Mouse (Mus musculus) lung, embryonic 16.5 days (tissue): Measurements from ENCODE around the gene Olfr220. TPM values are rescaled to one million over a fixed set of nuclear protein-coding genes. Genes with fewer than 3 reads are reported as not detected.

Source experiments
- ATAC-seq: fragments of 200-750 bp; cut with Nextera tagmentation; 2 replicates; pipeline ENCODE4 v1.8.0; 2017; ENCODE audit warnings: low read depth, mild to moderate bottlenecking, moderate library complexity
- H3K27ac ChIP-seq: fragments of 300-500 bp; sonication (generic); 2 replicates; pipeline ENCODE4 v1.5.1; 2014; ENCODE audit warnings: mild to moderate bottlenecking, control low read depth, low read length
- H3K27me3 ChIP-seq: fragments of 300-500 bp; sonication (generic); 2 replicates; pipeline ENCODE4 v1.6.1; 2014; ENCODE audit warnings: low read depth, low read length, mixed read lengths; ENCODE audit not compliant: control insufficient read depth, insufficient read depth
- H3K36me3 ChIP-seq: fragments of 300-500 bp; sonication (generic); 2 replicates; pipeline ENCODE4 v1.6.1; 2014; ENCODE audit warnings: low read length; ENCODE audit not compliant: control insufficient read depth, insufficient read depth
- H3K4me1 ChIP-seq: fragments of 300-500 bp; sonication (generic); replicated peaks from 2 replicates; pipeline ENCODE4 v1.6.1; 2014; ENCODE audit warnings: low read length, mixed read lengths; ENCODE audit not compliant: control insufficient read depth, insufficient read depth
- H3K4me2 ChIP-seq: fragments of 300-500 bp; sonication (generic); 2 replicates; pipeline ENCODE4 v1.6.1; 2014; ENCODE audit warnings: low read depth, low read length, control low read depth
- H3K4me3 ChIP-seq: fragments of 300-500 bp; sonication (generic); 2 replicates; pipeline ENCODE4 v1.5.1; 2014; ENCODE audit warnings: mild to moderate bottlenecking, low read length, control low read depth
- H3K9ac ChIP-seq: fragments of 300-500 bp; sonication (generic); 2 replicates; pipeline ENCODE4 v1.6.1; 2014; ENCODE audit warnings: low read length, control low read depth
- H3K9me3 ChIP-seq: fragments of 300-500 bp; sonication (generic); 2 replicates; pipeline ENCODE4 v1.6.1; 2016; ENCODE audit warnings: low read length; ENCODE audit not compliant: control insufficient read depth
- WGBS: fragments of 180-500 bp; shearing (Covaris S2); extraction: QIAGEN DNeasy Blood & Tissue Kit; methylation state at CpG from one replicate; pipeline ENCODE4 v1.1.7; 2014; 5-methylcytosine and 5-hydroxymethylcytosine counted together
- polyA plus RNA-seq: library from polyadenylated mRNA; unstranded; fragments of >200 nt; fragmentation: Nextera tagmentation; extraction: Ambion mirVana; gene quantifications from 2 replicates; pipeline ENCODE4 v1.2.1, GENCODE M21; 2015

The Olfr220 gene
- polyA plus RNA-seq, 1 experiment from 2014 or later = not detected

DNA sequence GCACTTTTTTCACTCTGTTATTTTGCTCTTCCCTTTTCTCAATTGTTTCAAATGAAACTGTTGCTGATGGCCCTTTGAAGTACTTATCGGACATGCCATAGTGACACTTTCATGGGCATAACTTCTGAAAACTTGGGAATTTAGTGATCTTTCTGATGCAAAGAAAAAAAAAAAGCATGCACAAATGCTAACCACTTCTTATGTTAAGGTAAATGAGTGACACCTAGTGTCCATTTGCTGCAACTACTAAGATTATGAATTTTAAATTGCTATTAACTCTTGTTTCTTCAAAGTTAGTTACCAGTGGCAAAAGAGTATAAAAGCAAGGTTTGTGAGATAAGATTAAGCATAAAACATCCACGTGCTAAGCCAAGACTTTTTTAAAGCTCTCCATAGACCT is 24.4 kb downstream of the Olfr220 start:
- H3K4me2 ChIP-seq = no peak overlapping the region
- H3K27me3 ChIP-seq = no peaks in the 10 kb centered on the region
- H3K4me1 ChIP-seq = no peaks in the 10 kb centered on the region
- no peak for ATAC-seq
- no peak overlapping the region for H3K4me3 ChIP-seq
- H3K36me3 ChIP-seq = no peaks in the 10 kb centered on the region
- no peaks in the 10 kb centered on the region for H3K9me3 ChIP-seq
- 25% methylated on average over 2 of the region's 2 CpGs for WGBS
- H3K9ac ChIP-seq = no peak overlapping the region
- no peak overlapping the region for H3K27ac ChIP-seq

DNA sequence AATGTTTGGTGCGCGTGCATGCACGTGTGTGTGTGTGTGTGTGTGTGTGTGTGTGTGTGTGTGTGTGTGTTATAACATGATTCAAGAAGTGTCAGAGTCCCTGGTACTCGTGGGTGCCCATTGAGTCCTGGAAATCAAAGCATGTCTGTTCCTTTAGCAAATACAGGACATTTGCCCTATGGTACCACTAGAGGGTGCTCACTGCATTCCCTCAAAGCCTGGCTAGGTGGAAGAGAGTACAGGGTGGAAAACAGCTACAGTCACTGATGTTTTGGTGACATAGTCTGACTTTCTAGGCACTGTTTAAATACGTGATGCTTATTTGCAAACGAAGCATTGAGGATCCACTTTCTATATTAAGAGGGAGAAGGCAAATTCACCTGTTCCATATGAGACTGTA is 27.9 kb downstream of the Olfr220 start:
- H3K4me2 ChIP-seq = no peak overlapping the region
- no peaks in the 10 kb centered on the region for H3K36me3 ChIP-seq
- H3K27ac ChIP-seq = no peak overlapping the region
- no peak overlapping the region for H3K9ac ChIP-seq
- H3K27me3 ChIP-seq = no peaks in the 10 kb centered on the region
- H3K4me3 ChIP-seq = no peak overlapping the region
- H3K4me1 ChIP-seq = no peaks in the 10 kb centered on the region
- peak; percentile 62; the same call in 1 of the 2 replicates for ATAC-seq
- no peaks in the 10 kb centered on the region for H3K9me3 ChIP-seq
- WGBS = 2% methylated on average over 6 of the region's 6 CpGs

DNA sequence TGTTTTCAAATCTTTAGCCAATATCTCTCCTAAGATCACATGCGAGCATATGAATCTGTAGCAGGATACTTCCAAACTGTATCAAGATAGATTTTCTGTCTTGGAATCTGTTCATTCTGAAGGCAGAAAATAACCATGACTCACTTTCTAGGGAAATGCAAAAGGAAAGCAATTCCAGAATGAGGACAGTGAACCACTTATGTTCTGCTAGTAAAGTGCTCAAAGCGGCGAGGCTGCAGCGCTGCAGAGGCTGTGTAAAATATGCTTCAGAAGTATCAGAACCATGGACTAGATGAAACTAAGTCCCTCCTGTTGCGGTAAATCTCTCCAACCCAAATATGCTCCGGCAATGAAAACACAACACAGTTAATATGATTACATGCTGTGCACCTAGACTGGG is 40.7 kb downstream of the Olfr220 start:
- Histone ChIP-seq H3K4me3 (no peak overlapping the region), H3K9ac (no peak overlapping the region), H3K9me3 (no peaks in the 10 kb centered on the region), H3K4me1 (no peaks in the 10 kb centered on the region), H3K4me2 (no peak overlapping the region), H3K36me3 (no peaks in the 10 kb centered on the region), H3K27me3 (no peaks in the 10 kb centered on the region), H3K27ac (no peak overlapping the region)
- 87% methylated on average over 6 of the region's 6 CpGs for WGBS
- ATAC-seq = no peak

DNA sequence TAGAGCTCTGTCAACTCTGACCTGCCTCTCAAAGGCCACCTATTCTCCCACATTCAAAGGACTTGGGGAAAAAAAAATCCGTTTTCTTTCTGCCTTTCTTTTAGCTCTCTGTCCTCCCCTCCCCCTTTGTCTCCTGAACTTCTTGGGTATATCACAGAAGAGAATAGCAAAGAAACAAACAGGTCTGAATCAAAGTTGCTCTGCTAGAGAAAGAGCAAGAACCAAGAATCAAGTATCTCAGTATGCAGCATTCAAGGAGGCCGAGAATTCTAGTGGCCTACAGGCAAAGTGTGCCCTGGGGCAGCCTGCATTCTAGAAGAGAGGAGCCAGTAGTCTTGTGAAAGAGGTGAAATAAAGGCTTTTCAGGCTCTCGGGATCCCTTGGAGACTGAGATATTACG is 58.2 kb downstream of the Olfr220 start:
- Histone ChIP-seq H3K4me1 (peaks cover 14% of the 10 kb centered on the region), H3K4me3 (no peak overlapping the region), H3K36me3 (no peaks in the 10 kb centered on the region), H3K27ac (no peak overlapping the region), H3K4me2 (no peak overlapping the region), H3K27me3 (peaks cover 14% of the 10 kb centered on the region), H3K9ac (no peak overlapping the region), H3K9me3 (no peaks in the 10 kb centered on the region)
- ATAC-seq = no peak
- 38% methylated on average over 4 of the region's 4 CpGs for WGBS

Other genes with a start within 250 kb of the Olfr220 start
- gene Olfr419, start 190.0 kb upstream of the Olfr220 start, polyA plus RNA-seq = not detected in 2 replicates
- gene Mptx1, start 111.6 kb upstream of the Olfr220 start, polyA plus RNA-seq = not detected in 2 replicates
- not detected in 2 replicates for gene Olfr417, start 77.0 kb upstream of the Olfr220 start, polyA plus RNA-seq
- gene Olfr248, start 51.0 kb upstream of the Olfr220 start, polyA plus RNA-seq = not detected in 2 replicates
- gene Olfr414, start 18.0 kb upstream of the Olfr220 start, polyA plus RNA-seq = not detected in 2 replicates
- 0.19 and 0.45 TPM in 2 replicates for gene Fmn2, start 59.7 kb downstream of the Olfr220 start, polyA plus RNA-seq